Mouse (Mus musculus) myocyte (in vitro differentiated cells): ENCODE measurements at regions not wholly inside any gene's neighbourhood (a gene's known extent, or its start where the extent isn't known, plus 50 kb on each side); places are given as distances from the start of the nearest gene placed in this dataset.

Experiments used
- H3K27me3 ChIP-seq: one replicate; pipeline ENCODE4 v1.6.1; 2011; ENCODE audit not compliant: control insufficient read depth, insufficient read depth, insufficient read length
- H3K36me3 ChIP-seq: one replicate; pipeline ENCODE4 v1.6.1; 2011; ENCODE audit not compliant: control insufficient read depth, insufficient read depth
- H3K4me2 ChIP-seq: one replicate; pipeline ENCODE4 v1.6.1; 2011; ENCODE audit warnings: low read depth, control low read depth
- H3K4me3 ChIP-seq: one replicate; pipeline ENCODE4 v1.5.1; 2011; ENCODE audit warnings: mild to moderate bottlenecking, control low read depth, moderate library complexity
- H3K79me2 ChIP-seq: one replicate; pipeline ENCODE4 v1.6.1; 2011; ENCODE audit not compliant: control insufficient read depth, insufficient read depth
- H3ac ChIP-seq: one replicate; pipeline ENCODE4 v1.6.1; 2011; ENCODE audit not compliant: control insufficient read depth, insufficient read length
- CEBPB ChIP-seq: IDR thresholded peaks from 2 replicates; pipeline ENCODE4 v1.6.1; 2011; ENCODE audit warnings: mild to moderate bottlenecking, moderate library complexity; ENCODE audit not compliant: poor library complexity, insufficient read depth, severe bottlenecking
- E2F4 ChIP-seq: IDR thresholded peaks from one replicate; pipeline ENCODE4 v1.6.1; 2011; ENCODE audit warnings: mild to moderate bottlenecking, control low read depth, moderate library complexity; ENCODE audit not compliant: insufficient read depth
- MAX ChIP-seq: IDR thresholded peaks from one replicate; pipeline ENCODE4 v1.6.1; 2011; ENCODE audit warnings: low read depth, mild to moderate bottlenecking, control low read depth
- MYOD1 ChIP-seq, 3 experiments: IDR thresholded peaks; one replicate each; pipeline ENCODE4 v1.6.1; 2011; ENCODE audit warnings: control low read depth in 2 of 3, low read depth in 2 of 3, mild to moderate bottlenecking in 2 of 3, moderate library complexity in 1 of 3; ENCODE audit not compliant: insufficient read length in 2 of 3, control insufficient read depth in 1 of 3
- MYOG ChIP-seq, 3 experiments: IDR thresholded peaks; one replicate each; pipeline ENCODE4 v1.6.1; 2011; ENCODE audit warnings: control low read depth in 2 of 3, low read depth in 2 of 3, mild to moderate bottlenecking in 2 of 3; ENCODE audit not compliant: insufficient read length in 2 of 3, control insufficient read depth in 1 of 3, insufficient read depth in 1 of 3
- POLR2A ChIP-seq: IDR thresholded peaks from one replicate; pipeline ENCODE4 v1.6.1; 2011; ENCODE audit warnings: low read depth, mild to moderate bottlenecking, control low read depth, moderate library complexity; ENCODE audit not compliant: insufficient read length
- POLR2AphosphoS2 ChIP-seq: IDR thresholded peaks from one replicate; pipeline ENCODE4 v1.6.1; 2011; ENCODE audit warnings: low read depth, control low read depth; ENCODE audit not compliant: insufficient read length
- REST ChIP-seq: IDR thresholded peaks from one replicate; pipeline ENCODE4 v1.6.1; 2011; ENCODE audit warnings: mild to moderate bottlenecking, control low read depth, moderate library complexity; ENCODE audit not compliant: insufficient read depth, insufficient read length
- SRF ChIP-seq: IDR thresholded peaks from one replicate; pipeline ENCODE4 v1.6.1; 2011; ENCODE audit warnings: low read depth; ENCODE audit not compliant: control insufficient read depth, insufficient read length
- TCF12 ChIP-seq: IDR thresholded peaks from one replicate; pipeline ENCODE4 v1.6.1; 2011; ENCODE audit warnings: mild to moderate bottlenecking, control low read depth; ENCODE audit not compliant: poor library complexity, insufficient read depth, severe bottlenecking
- TCF3 ChIP-seq: IDR thresholded peaks from one replicate; pipeline ENCODE4 v1.6.1; 2011; ENCODE audit warnings: low read depth, control low read depth; ENCODE audit not compliant: insufficient read length
- USF1 ChIP-seq: IDR thresholded peaks from one replicate; pipeline ENCODE4 v1.6.1; 2011; ENCODE audit warnings: low read depth, mild to moderate bottlenecking, control low read depth, moderate library complexity

GRCm38 (mm10) chr17:15990303-15990702, 159.5 kb upstream of the Rgmb start:
- H3K79me2 ChIP-seq, result no peaks in the 10 kb centered on the region
- H3K36me3 ChIP-seq, result no peaks in the 10 kb centered on the region
- no peaks in the 10 kb centered on the region for H3K27me3 ChIP-seq
- no peak overlapping the region for H3K4me3 ChIP-seq
- no peak overlapping the region for H3ac ChIP-seq
- TF ChIP-seq MAX, result no peak
- TF ChIP-seq MYOG (IDR thresholded peaks at IDR 0.05; ENCODE audit: control insufficient read depth in 1 of 3, insufficient read depth in 1 of 3, insufficient read length in 2 of 3, low read depth in 2 of 3), result no peak
- no peak for TF ChIP-seq REST
- no peak for TF ChIP-seq TCF3
- TF ChIP-seq CEBPB, result no peak
- TF ChIP-seq TCF12, result no peak
- no peak for TF ChIP-seq SRF
- TF ChIP-seq USF1, result no peak
- no peak for TF ChIP-seq POLR2AphosphoS2
- no peak for TF ChIP-seq POLR2A
- no peak for TF ChIP-seq E2F4
- no peak for TF ChIP-seq MYOD1 (IDR thresholded peaks at IDR 0.05; ENCODE audit: control insufficient read depth in 1 of 3, insufficient read length in 2 of 3, low read depth in 2 of 3)
- H3K4me2 ChIP-seq, result no peak overlapping the region

- H3K36me3 ChIP-seq, result no peaks in the 10 kb centered on the region
- no peak overlapping the region for H3K4me3 ChIP-seq
- no peak overlapping the region for H3K4me2 ChIP-seq
- H3ac ChIP-seq, result no peak overlapping the region
- no peaks in the 10 kb centered on the region for H3K27me3 ChIP-seq
- no peak for TF ChIP-seq SRF
- no peak for TF ChIP-seq TCF3
- TF ChIP-seq CEBPB, result no peak
- no peaks in the 10 kb centered on the region for H3K79me2 ChIP-seq
These were observed 150.7 kb upstream of the Rgmb start for GRCm38 (mm10) chr17:15981558-15981957.

- Histone ChIP-seq H3K4me3 (no peak overlapping the region), H3K4me2 (peak overlapping the region; percentile 53), H3K79me2 (no peaks in the 10 kb centered on the region), H3ac (no peak overlapping the region), H3K27me3 (no peaks in the 10 kb centered on the region), H3K36me3 (no peaks in the 10 kb centered on the region)
- TF ChIP-seq MYOD1 (IDR thresholded peaks at IDR 0.05; ENCODE audit: control insufficient read depth in 1 of 3, insufficient read length in 2 of 3, low read depth in 2 of 3) (peak; percentile 91), TCF3 (no peak), MAX (no peak), POLR2A (no peak), POLR2AphosphoS2 (no peak), MYOG (IDR thresholded peaks at IDR 0.05; ENCODE audit: control insufficient read depth in 1 of 3, insufficient read depth in 1 of 3, insufficient read length in 2 of 3, low read depth in 2 of 3) (peak; percentile 39 to 88 (median 82)), TCF12 (peak; percentile 80)
These were observed 146.7 kb upstream of the Rgmb start for GRCm38 (mm10) chr17:15977374-15978031.

GRCm38 (mm10) chr17:15971351-15971685, 140.5 kb upstream of the Rgmb start:
- no peaks in the 10 kb centered on the region for H3K27me3 ChIP-seq
- H3K36me3 ChIP-seq, result no peaks in the 10 kb centered on the region
- no peaks in the 10 kb centered on the region for H3K79me2 ChIP-seq
- H3K4me3 ChIP-seq, result no peak overlapping the region
- no peak overlapping the region for H3K4me2 ChIP-seq
- no peak overlapping the region for H3ac ChIP-seq
- TF ChIP-seq TCF12 (no peak), USF1 (no peak), POLR2AphosphoS2 (no peak), MYOG (IDR thresholded peaks at IDR 0.05; ENCODE audit: control insufficient read depth in 1 of 3, insufficient read depth in 1 of 3, insufficient read length in 2 of 3, low read depth in 2 of 3) (no peak), MAX (no peak), E2F4 (no peak), CEBPB (no peak), REST (no peak), MYOD1 (IDR thresholded peaks at IDR 0.05; ENCODE audit: control insufficient read depth in 1 of 3, insufficient read length in 2 of 3, low read depth in 2 of 3) (no peak), TCF3 (no peak), SRF (no peak), POLR2A (no peak)

GRCm38 (mm10) chr17:15970481-15971350, 139.9 kb upstream of the Rgmb start:
- Histone ChIP-seq H3K27me3 (no peaks in the 10 kb centered on the region), H3K36me3 (no peaks in the 10 kb centered on the region), H3K4me3 (no peak overlapping the region), H3ac (no peak overlapping the region), H3K4me2 (peak overlapping the region; percentile 15), H3K79me2 (no peaks in the 10 kb centered on the region)
- TF ChIP-seq MAX (no peak), TCF12 (no peak), MYOD1 (IDR thresholded peaks at IDR 0.05; ENCODE audit: control insufficient read depth in 1 of 3, insufficient read length in 2 of 3, low read depth in 2 of 3) (no peak), USF1 (no peak), CEBPB (no peak), POLR2AphosphoS2 (no peak), REST (no peak), MYOG (IDR thresholded peaks at IDR 0.05; ENCODE audit: control insufficient read depth in 1 of 3, insufficient read depth in 1 of 3, insufficient read length in 2 of 3, low read depth in 2 of 3) (no peak), E2F4 (no peak), SRF (no peak), POLR2A (no peak), TCF3 (no peak)
